Comparison of ENCODE assay signal across 10 mouse cellular contexts in genomic region chr1:132372896-132373534, GRCm38 (mm10). TPM values are rescaled to one million over a fixed set of nuclear protein-coding genes. Genes with fewer than 3 reads are reported as not detected.
A peak's percentile ranks its signal among the peaks of the same experiment; 100 is the strongest.
DNase-seq lines count a peak whose midpoint lies in the region; ATAC-seq lines count a peak whose summit lies in the region.
"Had no signal": no experiment of that assay in that cellular context is flagged by ENCODE, and none has a peak within 500 bp of the region (broad histone marks: within the 10 kb centered on the region; RNA-seq: fewer than 3 reads in every experiment).

No protein-coding gene starts in this region.

- 75% methylated on average over 6 of the region's 6 CpGs for WGBS in heart, embryonic 12.5 days
- WGBS in forebrain, embryonic 13.5 days: 89% methylated on average over 6 of the region's 6 CpGs
- 77% methylated on average over 6 of the region's 6 CpGs for WGBS in liver, embryonic 15.5 days (ENCODE audit: insufficient replicate concordance)

- intact Hi-C loops in heart, postnatal 25 days (cut with DNase I): loop anchor here (2.0 to 5.0 kb wide), 2 partner anchors 16 to 219 kb away; no protein-coding TSS in a partner anchor

- H3K36me3 ChIP-seq in heart, embryonic 12.5 days: 0 out of 2 replicates have a peak, but pooled peaks cover 2% of the 10 kb centered on the region
- H3K36me3 ChIP-seq in forebrain, embryonic 13.5 days (ENCODE audit: poor library complexity, severe bottlenecking): peaks cover 37% of the 10 kb centered on the region
- peaks cover 74% of the 10 kb centered on the region for H3K36me3 ChIP-seq in liver, embryonic 15.5 days (replicated peaks)
- H3K36me3 ChIP-seq: lung, embryonic 15.5 days had no signal

- no peaks in the 10 kb centered on the region for H3K27me3 ChIP-seq in heart, embryonic 12.5 days (replicated peaks)
- H3K27me3 ChIP-seq in forebrain, embryonic 13.5 days: no peaks in the 10 kb centered on the region
- H3K27me3 ChIP-seq in liver, embryonic 15.5 days: no peaks in the 10 kb centered on the region
- H3K27me3 ChIP-seq: lung, embryonic 15.5 days; neural tube, embryonic 12.5 days had no signal

- H3K4me3 ChIP-seq in heart, embryonic 12.5 days: no peak overlapping the region
- H3K4me3 ChIP-seq in forebrain, embryonic 13.5 days: no peak overlapping the region
- H3K4me3 ChIP-seq in liver, embryonic 15.5 days (replicated peaks): no peak overlapping the region
- H3K4me3 ChIP-seq: lung, embryonic 15.5 days; neural tube, embryonic 12.5 days had no signal

- H3K27ac ChIP-seq in heart, embryonic 12.5 days (ENCODE audit: poor library complexity, severe bottlenecking): no peak overlapping the region; the same call in 1 of the 2 replicates
- H3K27ac ChIP-seq in forebrain, embryonic 13.5 days: peak overlapping the region; percentile 73
- H3K27ac ChIP-seq in liver, embryonic 15.5 days (replicated peaks): peak overlapping the region; percentile 95
- H3K27ac ChIP-seq: neural tube, embryonic 12.5 days had no signal

- no peak for ATAC-seq in heart, embryonic 12.5 days (ENCODE audit: insufficient number of reproducible peaks, low FRiP score)
- no peak for ATAC-seq in forebrain, embryonic 13.5 days
- no peak for ATAC-seq in liver, embryonic 15.5 days (ENCODE audit: insufficient read depth)

- H3K4me1 ChIP-seq in heart, embryonic 12.5 days (replicated peaks): peaks cover 80% of the 10 kb centered on the region
- H3K4me1 ChIP-seq in forebrain, embryonic 13.5 days: peaks cover 70% of the 10 kb centered on the region
- peaks cover 99% of the 10 kb centered on the region for H3K4me1 ChIP-seq in liver, embryonic 15.5 days (replicated peaks)

- peak overlapping the region; percentile 26; the same call in 1 of the 2 replicates for H3K9ac ChIP-seq in heart, embryonic 12.5 days
- H3K9ac ChIP-seq in forebrain, embryonic 13.5 days: no peak overlapping the region; the same call in 1 of the 2 replicates
- H3K9ac ChIP-seq in liver, embryonic 15.5 days: peak overlapping the region; percentile 57; the same call in 1 of the 2 replicates
- H3K9ac ChIP-seq: lung, embryonic 15.5 days; neural tube, embryonic 12.5 days had no signal

- no peak for DNase-seq in heart, postnatal 25 days (ENCODE audit: low spot score)
- DNase-seq in adipocyte (ENCODE audit: low spot score): peak; percentile 64
- DNase-seq in T-cell, adult 2 months (ENCODE audit: low spot score): no peak
- DNase-seq in right cerebral cortex, postnatal 10 days (ENCODE audit: low spot score in 2 of 2): no peak
- no peak for DNase-seq in lung, postnatal 14 days

- H3K9me3 ChIP-seq in heart, embryonic 12.5 days (replicated peaks): no peaks in the 10 kb centered on the region
- no peaks in the 10 kb centered on the region for H3K9me3 ChIP-seq in forebrain, embryonic 13.5 days (replicated peaks)
- no peaks in the 10 kb centered on the region for H3K9me3 ChIP-seq in liver, embryonic 15.5 days (replicated peaks)
- H3K9me3 ChIP-seq: lung, embryonic 15.5 days; neural tube, embryonic 12.5 days had no signal

- H3K4me2 ChIP-seq in heart, embryonic 12.5 days: peak overlapping the region; percentile 36
- H3K4me2 ChIP-seq in forebrain, embryonic 13.5 days: no peak overlapping the region
- H3K4me2 ChIP-seq in liver, embryonic 15.5 days: peak overlapping the region; percentile 66
- H3K4me2 ChIP-seq: lung, embryonic 15.5 days; neural tube, embryonic 12.5 days had no signal

RNA-seq across cellular contexts. Expression of gene Tmcc2, which starts 18.1 kb away (rescaled TPM):
- 51.1 and 52.9 TPM in 2 replicates for polyA plus RNA-seq in heart, embryonic 12.5 days (2016; fragmentation: Nextera tagmentation; extraction: Ambion mirVana)
- 10 to 100 TPM; 17.0 to 18.5 TPM for total RNA-seq in heart, postnatal 25 days (2021)
- 16.7 and 19.7 TPM in 2 replicates for polyA plus RNA-seq in forebrain, embryonic 13.5 days (2015; fragmentation: Nextera tagmentation; extraction: Ambion mirVana)
- 598 and 710 TPM in 2 replicates for polyA plus RNA-seq in liver, embryonic 15.5 days (2015; fragmentation: Nextera tagmentation; extraction: Ambion mirVana)

RNA-seq across cellular contexts. Expression of gene Dstyk, which starts 44.3 kb away (rescaled TPM):
- 13.6 and 14.2 TPM in 2 replicates for polyA plus RNA-seq in heart, embryonic 12.5 days (2016; fragmentation: Nextera tagmentation; extraction: Ambion mirVana)
- total RNA-seq in heart, postnatal 25 days (2021): 10 to 100 TPM; 17.4 TPM
- polyA plus RNA-seq in forebrain, embryonic 13.5 days (2015; fragmentation: Nextera tagmentation; extraction: Ambion mirVana): 10.5 and 12.5 TPM in 2 replicates
- 4.5 and 5.3 TPM in 2 replicates for polyA plus RNA-seq in liver, embryonic 15.5 days (2015; fragmentation: Nextera tagmentation; extraction: Ambion mirVana)

RNA-seq across cellular contexts. Expression of gene Nuak2, which starts 57.1 kb away (rescaled TPM):
- polyA plus RNA-seq in heart, embryonic 12.5 days (2016; fragmentation: Nextera tagmentation; extraction: Ambion mirVana): 2.6 and 3.1 TPM in 2 replicates
- total RNA-seq in heart, postnatal 25 days (2021): 1 to 10 TPM; 4.1 to 4.3 TPM
- 28.8 and 36.5 TPM in 2 replicates for polyA plus RNA-seq in forebrain, embryonic 13.5 days (2015; fragmentation: Nextera tagmentation; extraction: Ambion mirVana)
- polyA plus RNA-seq in liver, embryonic 15.5 days (2015; fragmentation: Nextera tagmentation; extraction: Ambion mirVana): 3.1 and 3.6 TPM in 2 replicates

Comparison
In these comparisons a context has a peak if more than half of its experiments do, and no peak if none do; other contexts are left out.
1. RNA of gene Tmcc2, which starts 18.1 kb away (polyA plus RNA-seq): 598 to 710 TPM in liver, embryonic 15.5 days; 51.1 to 52.9 TPM in heart, embryonic 12.5 days and 16.7 to 19.7 TPM in forebrain, embryonic 13.5 days; every median in the first group is over 10 times any median in the second.